Mouse (Mus musculus): ENCODE data around the gene Fabp3.

- TF ChIP-seq CTCF (IDR thresholded peaks at IDR 0.05; ENCODE audit: low read depth, low read length) (no peak), POLR2A (IDR thresholded peaks at IDR 0.05; ENCODE audit: extremely low read depth, insufficient read depth, low read length) (no peak)
Measured at GRCm38 (mm10) chr4:130341691-130342090, 33.3 kb downstream of the Fabp3 start.
